Mouse (Mus musculus) cerebellum, adult 2 months (tissue): Measurements from ENCODE around the gene Nnat.

Experiments used
- CTCF ChIP-seq: fragments of 200-500 bp; IDR thresholded peaks from 2 replicates; pipeline ENCODE4 v1.5.1; 2011; ENCODE audit warnings: low read depth, mild to moderate bottlenecking, control low read depth, low read length, moderate library complexity, borderline replicate concordance; ENCODE audit not compliant: insufficient read depth
- POLR2A ChIP-seq: fragments of 200-500 bp; IDR thresholded peaks from 2 replicates; pipeline ENCODE4 v1.6.1; 2011; ENCODE audit warnings: low read length, control low read depth, borderline replicate concordance; ENCODE audit not compliant: insufficient read depth

- TF ChIP-seq CTCF: no peak
- TF ChIP-seq POLR2A: no peak
These were observed 10.1 kb downstream of the Nnat start for GRCm38 (mm10) chr2:157569796-157570485.
